Mouse (Mus musculus) thymus, adult 2 months (tissue): Measurements from ENCODE around the gene Peg10. TPM values are rescaled to one million over a fixed set of nuclear protein-coding genes. Genes with fewer than 3 reads are reported as not detected.

Source experiments
- DNase-seq: peaks from one replicate; pipeline ENCODE4 v3.0.0; 2021
- H3K27ac ChIP-seq: fragments of 200-500 bp; 2 replicates; pipeline ENCODE4 v1.5.1; 2012; ENCODE audit warnings: low read length, control low read depth; ENCODE audit not compliant: control insufficient read depth, insufficient read depth
- H3K27me3 ChIP-seq: fragments of 200-500 bp; 2 replicates; pipeline ENCODE4 v1.6.1; 2012; ENCODE audit warnings: mild to moderate bottlenecking, low read length, moderate library complexity, mixed read lengths; ENCODE audit not compliant: control insufficient read depth, insufficient read depth
- H3K36me3 ChIP-seq: fragments of 200-500 bp; 2 replicates; pipeline ENCODE4 v1.6.1; 2012; ENCODE audit warnings: mild to moderate bottlenecking, low read length, moderate library complexity; ENCODE audit not compliant: control insufficient read depth, insufficient read depth
- H3K4me1 ChIP-seq: fragments of 200-500 bp; replicated peaks from 2 replicates; pipeline ENCODE4 v1.6.1; 2012; ENCODE audit warnings: low read length; ENCODE audit not compliant: control insufficient read depth, insufficient read depth
- H3K4me3 ChIP-seq: fragments of 200-500 bp; 2 replicates; pipeline ENCODE4 v1.5.1; 2012; ENCODE audit warnings: mild to moderate bottlenecking, low read length, control low read depth, moderate library complexity; ENCODE audit not compliant: control insufficient read depth, insufficient read depth
- CTCF ChIP-seq: fragments of 200-500 bp; IDR thresholded peaks from 2 replicates; pipeline ENCODE4 v1.5.1; 2012; ENCODE audit warnings: mild to moderate bottlenecking, control low read depth, low read length, moderate library complexity, borderline replicate concordance; ENCODE audit not compliant: control insufficient read depth, poor library complexity, insufficient read depth; ENCODE audit errors: extremely low read depth
- POLR2A ChIP-seq: fragments of 200-500 bp; IDR thresholded peaks from 2 replicates; pipeline ENCODE4 v1.6.1; 2012; ENCODE audit warnings: mild to moderate bottlenecking, low read length, control low read depth, moderate library complexity; ENCODE audit not compliant: control insufficient read depth, poor library complexity, insufficient read depth; ENCODE audit errors: extremely low read depth
- WGBS: fragments of 180-500 bp; shearing (Covaris S2); methylation state at CpG from one replicate; pipeline ENCODE4 v1.1.7; 2018; 5-methylcytosine and 5-hydroxymethylcytosine counted together
- polyA plus RNA-seq: library from polyadenylated mRNA; depleted of rRNA; stranded (reverse); fragments of >200 nt; gene quantifications from 2 replicates; pipeline ENCODE4 v1.2.3, GENCODE M21; 2012; rRNA removed

Gene Peg10
- 0.32 TPM in 2 replicates for polyA plus RNA-seq

DNA sequence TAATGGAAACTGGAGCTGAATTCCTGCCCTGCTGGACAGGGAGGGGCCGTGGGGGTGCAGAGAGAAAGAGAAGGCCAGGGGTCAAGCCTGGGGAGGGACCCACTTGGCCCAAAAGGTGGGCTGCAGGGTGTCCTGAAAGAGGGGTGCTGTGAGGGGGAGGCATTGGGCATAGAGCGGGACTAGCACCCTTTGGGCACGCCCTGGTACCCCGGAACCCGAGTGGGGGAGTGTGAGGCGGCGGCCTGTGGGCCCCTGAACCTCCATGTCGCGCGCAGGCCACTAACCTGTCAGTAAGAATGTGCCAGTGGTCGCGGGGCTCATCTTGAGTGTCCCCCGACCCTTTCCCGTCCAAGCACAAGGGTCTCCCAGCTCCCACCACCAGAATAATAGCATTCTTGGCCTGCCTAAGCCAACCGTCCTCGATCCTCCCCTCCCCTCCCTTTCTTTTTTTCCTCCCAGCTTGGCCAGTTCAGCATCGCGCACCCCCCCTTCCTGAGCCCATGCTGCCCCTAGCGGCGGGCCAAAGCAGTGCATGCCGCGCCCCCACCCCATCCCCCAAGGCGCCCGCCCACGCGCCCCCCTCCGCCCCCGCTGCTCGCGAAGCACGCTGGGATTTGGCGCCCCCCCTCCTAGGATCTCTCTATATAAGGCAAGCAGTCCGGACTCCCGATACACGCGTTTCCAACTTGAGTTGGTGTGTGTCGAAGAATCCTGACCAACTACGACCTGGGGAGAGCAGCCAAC is at the start of gene Peg10, which contains the start of gene Sgce:
Gene Peg10 (plus strand): TSS at position 611 of the 744 bp plus-strand sequence.
Gene Sgce (minus strand): TSS at position 512 of the 744 bp plus-strand sequence.
- peak within 1 kb of the TSS; percentile 40 for H3K4me3 ChIP-seq
- no peaks in the 10 kb centered on the region for H3K27me3 ChIP-seq
- peak; percentile 47 for DNase-seq
- 50% methylated on average over 35 of the region's 38 CpGs for WGBS
- TF ChIP-seq CTCF (0 out of 2 replicates have a peak, but pooled peaks have one; percentile 26), POLR2A (no peak)
- H3K27ac ChIP-seq: no peak within 1 kb of the TSS
- no peaks in the 10 kb centered on the region for H3K36me3 ChIP-seq
- H3K4me1 ChIP-seq: peaks cover 8% of the 10 kb centered on the region; the same call in 1 of the 2 replicates

DNA sequence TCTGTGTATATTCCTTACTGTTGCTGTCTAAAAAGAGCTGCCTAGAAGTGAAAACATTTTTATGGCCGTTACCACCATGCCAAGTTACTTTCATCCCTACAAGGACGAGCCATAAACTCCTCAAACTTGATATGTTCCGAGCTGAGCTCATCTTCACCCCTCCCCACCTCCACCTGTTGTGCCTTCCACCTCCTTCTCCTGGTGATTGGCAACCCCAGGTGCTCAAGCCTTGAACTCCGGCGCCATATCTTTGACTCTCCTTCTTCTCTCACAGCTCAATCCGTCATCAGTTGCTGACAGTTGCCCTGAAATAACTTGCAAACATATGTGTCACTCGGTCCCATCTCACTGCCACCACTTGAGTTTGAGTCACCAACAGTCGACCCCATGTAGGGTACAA is 45.5 kb upstream of the Peg10 start:
- 90% methylated on average over 8 of the region's 8 CpGs for WGBS
- H3K4me3 ChIP-seq: no peak overlapping the region
- no peak for TF ChIP-seq POLR2A
- TF ChIP-seq CTCF: no peak
- no peak for DNase-seq
- H3K4me1 ChIP-seq: no peaks in the 10 kb centered on the region
- no peaks in the 10 kb centered on the region for H3K36me3 ChIP-seq
- H3K27ac ChIP-seq: no peak overlapping the region
- no peaks in the 10 kb centered on the region for H3K27me3 ChIP-seq

DNA sequence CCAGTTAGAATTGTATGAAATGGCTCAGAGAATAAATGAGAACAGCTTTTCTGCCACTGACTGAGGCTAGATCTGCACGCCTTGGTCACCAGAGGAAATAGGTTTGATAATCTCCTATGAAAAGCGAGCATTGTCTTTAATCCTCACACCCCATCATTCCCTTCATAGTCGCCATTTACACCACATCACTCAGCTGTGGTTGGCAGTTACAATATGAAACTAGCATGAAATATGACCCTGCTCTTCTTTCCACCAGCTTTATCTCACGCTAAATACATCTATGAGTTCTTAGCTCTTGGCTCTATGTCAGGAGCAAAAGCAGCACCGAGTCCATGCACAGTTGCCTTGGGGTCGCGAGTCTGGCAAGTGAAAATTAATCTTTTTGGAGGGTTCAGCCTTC is 43.2 kb upstream of the Peg10 start:
- H3K27ac ChIP-seq: no peak overlapping the region
- no peak overlapping the region for H3K4me3 ChIP-seq
- H3K36me3 ChIP-seq: no peaks in the 10 kb centered on the region
- 61% methylated on average over 7 of the region's 7 CpGs for WGBS
- TF ChIP-seq CTCF: no peak
- TF ChIP-seq POLR2A: no peak
- no peaks in the 10 kb centered on the region for H3K27me3 ChIP-seq
- no peak for DNase-seq
- H3K4me1 ChIP-seq: no peaks in the 10 kb centered on the region

DNA sequence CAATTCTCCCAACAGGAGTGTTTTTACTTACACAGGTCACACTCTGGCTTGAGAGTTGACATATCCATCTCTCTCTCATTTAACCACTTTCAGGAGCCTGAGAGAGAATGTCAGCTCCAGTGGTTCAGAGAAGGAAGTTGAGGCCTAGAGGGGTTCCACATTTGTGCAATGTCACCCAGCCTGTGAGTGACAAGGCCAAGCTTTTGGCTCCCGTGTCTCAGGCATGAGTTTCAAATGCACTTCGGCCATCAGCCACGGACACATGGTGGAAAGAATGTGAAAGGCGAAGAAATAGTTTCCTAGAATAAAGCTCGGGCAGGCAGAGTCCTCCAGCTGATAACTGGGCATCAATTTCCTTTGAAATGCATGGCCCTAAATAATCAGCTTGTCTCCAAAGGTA is 40.7 kb upstream of the Peg10 start:
- DNase-seq: no peak
- no peaks in the 10 kb centered on the region for H3K4me1 ChIP-seq
- 39% methylated on average over 5 of the region's 5 CpGs for WGBS

DNA sequence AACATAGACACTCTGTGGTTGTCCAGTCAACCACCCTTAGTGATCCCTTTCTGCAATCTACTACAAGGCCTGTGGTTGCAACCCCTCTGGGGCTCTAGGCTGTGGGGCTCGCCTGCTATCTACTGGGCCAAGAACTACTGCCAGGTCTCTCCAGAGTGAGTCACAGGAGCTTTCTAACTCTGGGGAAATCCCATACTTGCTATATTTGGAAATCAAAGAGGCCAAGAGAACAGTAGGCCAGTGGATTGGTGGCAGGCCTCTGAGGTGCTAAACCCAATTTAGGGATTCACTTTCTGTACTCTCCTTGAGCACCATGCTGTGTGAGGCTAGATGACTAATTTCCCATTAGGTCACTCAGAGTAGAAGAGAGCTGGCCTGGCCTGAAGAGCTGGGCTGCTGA is 38.1 kb upstream of the Peg10 start:
- Histone ChIP-seq H3K36me3 (no peaks in the 10 kb centered on the region), H3K27ac (no peak overlapping the region), H3K27me3 (no peaks in the 10 kb centered on the region), H3K4me1 (no peaks in the 10 kb centered on the region), H3K4me3 (no peak overlapping the region)
- no peak for DNase-seq
- no peak for TF ChIP-seq POLR2A
- TF ChIP-seq CTCF: no peak
- WGBS: 85% methylated on average over 1 of the region's 1 CpGs

More for the DNA sequence above, 40.7 kb upstream of the Peg10 start:
- Histone ChIP-seq H3K27me3 (no peaks in the 10 kb centered on the region), H3K4me3 (no peak overlapping the region), H3K36me3 (no peaks in the 10 kb centered on the region), H3K27ac (no peak overlapping the region)
- no peak for TF ChIP-seq CTCF
- no peak for TF ChIP-seq POLR2A

DNA sequence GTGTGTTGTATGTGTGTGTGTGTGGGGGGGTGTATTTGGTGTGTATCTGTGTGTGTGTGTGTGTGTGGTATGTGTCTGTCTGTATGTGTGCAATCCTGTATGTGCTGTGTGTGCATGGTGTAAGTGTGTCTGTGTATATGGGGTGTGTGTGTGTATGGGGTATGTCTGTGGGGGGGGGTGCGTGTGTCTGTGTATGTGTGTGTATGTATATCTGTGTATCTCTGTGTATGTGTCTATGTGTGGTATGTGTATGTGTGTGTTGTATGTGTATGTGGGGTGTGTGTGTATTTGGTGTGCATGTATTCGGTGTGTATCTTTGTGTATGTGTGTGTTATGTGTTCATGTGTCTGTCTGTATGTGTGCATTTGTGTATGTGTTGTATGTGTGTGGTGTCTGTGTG is 30.9 kb upstream of the Peg10 start:
- TF ChIP-seq CTCF (no peak), POLR2A (no peak)
- no peaks in the 10 kb centered on the region for H3K27me3 ChIP-seq
- H3K36me3 ChIP-seq: no peaks in the 10 kb centered on the region
- H3K27ac ChIP-seq: no peak overlapping the region
- 98% methylated on average over 2 of the region's 2 CpGs for WGBS
- no peak for DNase-seq
- H3K4me3 ChIP-seq: no peak overlapping the region
- no peaks in the 10 kb centered on the region for H3K4me1 ChIP-seq

DNA sequence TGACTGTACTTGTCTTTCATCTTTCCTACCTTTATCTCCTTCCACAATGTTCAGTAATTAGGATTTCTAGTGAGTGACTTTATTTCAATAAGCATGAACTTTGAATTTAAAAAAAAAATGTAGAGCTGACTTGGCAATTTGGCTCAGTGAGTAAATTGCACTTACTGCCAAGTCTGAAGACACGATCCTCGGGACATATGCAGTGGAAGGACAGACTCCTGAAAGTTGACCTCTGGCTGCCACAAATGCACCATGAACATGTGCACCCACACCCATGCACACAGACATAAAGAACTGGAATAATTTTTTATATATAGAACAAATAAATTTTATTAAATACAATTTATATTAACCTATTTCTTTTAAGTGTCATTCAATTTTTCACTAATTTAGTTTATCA is 29.8 kb upstream of the Peg10 start:
- no peak for DNase-seq
- WGBS: 94% methylated on average over 2 of the region's 2 CpGs
- Histone ChIP-seq H3K4me3 (no peak overlapping the region), H3K4me1 (no peaks in the 10 kb centered on the region), H3K27me3 (no peaks in the 10 kb centered on the region), H3K36me3 (no peaks in the 10 kb centered on the region), H3K27ac (no peak overlapping the region)
- no peak for TF ChIP-seq POLR2A
- TF ChIP-seq CTCF: no peak
